Comparison of ENCODE assay signal across 26 mouse cellular contexts in the genomic region with DNA sequence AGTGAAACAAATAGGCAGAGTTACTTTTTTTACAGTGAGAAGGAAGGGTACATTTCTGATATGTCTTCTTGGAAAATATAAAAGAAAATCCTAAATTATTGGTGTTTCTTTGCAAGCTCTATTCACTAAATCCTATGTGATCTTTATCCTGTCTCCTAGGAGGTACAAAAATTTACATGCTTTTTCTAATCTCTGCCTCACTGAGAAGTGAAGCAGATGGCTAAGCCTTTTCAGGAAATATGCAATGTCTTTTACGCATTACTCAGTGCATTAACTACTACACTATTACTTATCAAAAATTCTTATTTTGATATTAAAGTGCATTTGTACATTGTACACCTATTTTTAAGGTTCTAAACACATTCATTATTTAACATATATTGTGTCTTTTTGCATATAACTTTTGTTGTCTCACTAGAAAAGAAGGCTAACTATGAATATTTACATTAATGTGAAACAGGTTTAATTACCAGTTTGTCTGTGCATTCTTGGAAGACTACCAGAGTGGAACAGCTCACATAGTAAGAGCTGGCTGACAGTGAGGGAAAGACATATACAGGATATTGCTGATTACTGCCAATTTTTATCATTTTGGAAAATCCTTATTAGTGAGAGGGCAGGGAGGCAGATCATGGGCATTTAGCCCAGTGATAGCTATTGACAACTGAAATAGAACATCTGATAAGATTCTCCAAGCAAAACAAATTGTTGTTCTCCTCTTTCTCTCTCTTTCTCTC.
"Had no signal": no experiment of that assay in that cellular context is flagged by ENCODE, and none has a peak within 500 bp of the region (broad histone marks: within the 10 kb centered on the region; RNA-seq: fewer than 3 reads in every experiment).

No protein-coding gene starts in this region.

- H3K27me3 ChIP-seq: heart, embryonic 13.5 days; heart, embryonic 15.5 days; hindbrain, embryonic 13.5 days; hindbrain, embryonic 15.5 days; kidney, embryonic 15.5 days; limb, embryonic 12.5 days; liver, embryonic 13.5 days had no signal

- H3K9ac ChIP-seq: heart, embryonic 13.5 days; heart, embryonic 15.5 days; hindbrain, embryonic 13.5 days; hindbrain, embryonic 15.5 days; kidney, embryonic 15.5 days; limb, embryonic 12.5 days; liver, embryonic 13.5 days had no signal

- H3K4me2 ChIP-seq: heart, embryonic 11.5 days; heart, embryonic 13.5 days; heart, embryonic 15.5 days; hindbrain, embryonic 13.5 days; hindbrain, embryonic 15.5 days; kidney, embryonic 15.5 days; limb, embryonic 12.5 days; liver, embryonic 11.5 days; liver, embryonic 13.5 days had no signal

- H3K36me3 ChIP-seq: heart, embryonic 13.5 days; heart, embryonic 15.5 days; hindbrain, embryonic 13.5 days; hindbrain, embryonic 15.5 days; kidney, embryonic 15.5 days; limb, embryonic 10.5 days; limb, embryonic 12.5 days; liver, embryonic 13.5 days had no signal

- H3K27ac ChIP-seq: heart, adult 2 months; heart, embryonic 13.5 days; heart, embryonic 15.5 days; hindbrain, embryonic 13.5 days; hindbrain, embryonic 15.5 days; hindbrain, postnatal 0 days; kidney, embryonic 15.5 days; kidney, postnatal 0 days; left cerebral cortex, adult 2 months; limb, embryonic 10.5 days; limb, embryonic 12.5 days; liver, embryonic 13.5 days had no signal

- DNase-seq: gastrocnemius, postnatal 14 days; gastrocnemius, postnatal 36 days; heart, adult 11 months; heart, adult 2 months; heart, postnatal 14 days; heart, postnatal 36 days; kidney, adult 11 months; kidney, adult 2 months; kidney, adult 9 months; kidney, postnatal 14 days; kidney, postnatal 36 days; liver; liver, embryonic 13.5 days had no signal

- ATAC-seq: hindbrain, postnatal 0 days; intestine, embryonic 16.5 days had no signal

- H3K4me1 ChIP-seq: heart, embryonic 13.5 days; heart, embryonic 15.5 days; hindbrain, embryonic 13.5 days; hindbrain, embryonic 15.5 days; kidney, embryonic 15.5 days; limb, embryonic 10.5 days; limb, embryonic 12.5 days; liver, embryonic 13.5 days had no signal

- H3K4me3 ChIP-seq: heart, adult 2 months; heart, embryonic 13.5 days; heart, embryonic 15.5 days; hindbrain, embryonic 13.5 days; hindbrain, embryonic 15.5 days; kidney, embryonic 15.5 days; left cerebral cortex, adult 2 months; limb, embryonic 10.5 days; limb, embryonic 12.5 days; liver, embryonic 13.5 days had no signal

- H3K9me3 ChIP-seq: heart, embryonic 15.5 days; hindbrain, embryonic 13.5 days; hindbrain, embryonic 15.5 days; kidney, embryonic 15.5 days; limb, embryonic 10.5 days; limb, embryonic 12.5 days; liver, embryonic 13.5 days had no signal
